Mouse (Mus musculus): Measurements from ENCODE around the gene Hdgfl3. TPM values are rescaled to one million over a fixed set of nuclear protein-coding genes. Genes with fewer than 3 reads are reported as not detected.
A peak's percentile ranks its signal among the peaks of the same experiment; 100 is the strongest.

The Hdgfl3 gene
- polyA plus RNA-seq, 2 experiments, result 17.9 to 21.3 TPM

DNA sequence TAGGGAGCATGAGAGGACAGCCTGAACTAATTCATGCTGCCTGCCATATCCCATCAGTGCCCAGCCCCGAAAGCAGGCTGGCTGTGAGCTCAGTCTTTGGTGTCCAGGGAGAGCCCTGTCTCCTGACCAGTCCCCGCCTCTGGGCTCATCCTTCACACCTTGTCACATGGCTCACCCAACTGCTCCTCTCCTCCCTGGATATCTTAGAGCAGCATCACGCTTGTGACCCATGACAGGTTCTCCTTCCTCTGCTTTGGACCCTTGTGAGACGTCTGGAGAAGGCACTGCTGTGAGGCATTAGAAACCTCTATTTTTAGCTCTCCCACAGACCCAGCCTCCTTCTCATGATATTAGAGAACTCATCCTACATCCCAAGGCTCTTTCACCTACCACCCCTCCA lies 72.4 kb downstream of the Hdgfl3 start:
- DNase-seq (ENCODE audit: low spot score) (no peak), ATAC-seq (ENCODE audit: low FRiP score, low read depth) (no peak)
- peaks cover 5% of the 10 kb centered on the region; the same call in 1 of the 2 replicates for H3K4me1 ChIP-seq (ENCODE audit: control insufficient read depth, insufficient read depth, low read length)
- TF ChIP-seq POLR2A (IDR thresholded peaks at IDR 0.05; ENCODE audit: borderline replicate concordance, extremely low read depth, insufficient read depth, insufficient read length), result no peak
- H3K4me2 ChIP-seq (replicated peaks; ENCODE audit: low read depth, low read length, severe bottlenecking), result no peak overlapping the region
- no peak overlapping the region for H3K27ac ChIP-seq (replicated peaks; ENCODE audit: low read depth, low read length)
- no peak overlapping the region for H3K9ac ChIP-seq (ENCODE audit: low read depth, low read length, severe bottlenecking)
- no peak overlapping the region for H3K4me3 ChIP-seq (replicated peaks; ENCODE audit: low read length)
- no peaks in the 10 kb centered on the region for H3K9me3 ChIP-seq (ENCODE audit: control insufficient read depth, low read length)
- H3K36me3 ChIP-seq (ENCODE audit: control insufficient read depth, insufficient read depth, low read length), result no peaks in the 10 kb centered on the region
- H3K27me3 ChIP-seq (ENCODE audit: control insufficient read depth, insufficient read depth, low read length), result peaks cover 18% of the 10 kb centered on the region
- 67% methylated on average over 4 of the region's 4 CpGs for WGBS

DNA sequence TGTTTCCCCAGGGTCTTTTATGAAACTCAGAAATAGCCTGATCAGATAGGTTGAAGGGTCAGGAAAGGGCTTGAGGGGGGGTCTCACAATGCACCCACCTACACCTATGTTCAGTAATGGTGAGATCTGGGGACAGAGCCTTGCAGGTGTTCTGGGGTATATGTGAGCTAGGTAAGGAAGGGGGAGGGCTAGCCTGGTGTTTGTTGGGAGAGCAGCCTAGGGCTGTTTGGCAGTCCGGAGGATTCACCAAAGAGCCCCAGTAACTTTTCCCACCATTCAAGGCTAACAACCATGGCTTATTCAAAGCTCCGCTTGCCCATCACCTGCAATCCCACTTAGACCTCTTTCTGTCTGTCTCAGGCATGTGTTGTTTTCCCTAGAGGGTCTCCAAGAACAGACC lies 72.8 kb downstream of the Hdgfl3 start:
- no peak overlapping the region for H3K4me2 ChIP-seq (replicated peaks; ENCODE audit: low read depth, low read length, severe bottlenecking)
- H3K36me3 ChIP-seq (ENCODE audit: control insufficient read depth, insufficient read depth, low read length), result no peaks in the 10 kb centered on the region
- 87% methylated on average over 2 of the region's 2 CpGs for WGBS
- DNase-seq (ENCODE audit: low spot score), result no peak
- peaks cover 18% of the 10 kb centered on the region for H3K27me3 ChIP-seq (ENCODE audit: control insufficient read depth, insufficient read depth, low read length)
- no peak overlapping the region for H3K27ac ChIP-seq (replicated peaks; ENCODE audit: low read depth, low read length)
- TF ChIP-seq POLR2A (IDR thresholded peaks at IDR 0.05; ENCODE audit: borderline replicate concordance, extremely low read depth, insufficient read depth, insufficient read length), result no peak
- no peak overlapping the region for H3K4me3 ChIP-seq (replicated peaks; ENCODE audit: low read length)
- ATAC-seq (ENCODE audit: low FRiP score, low read depth), result no peak
- H3K4me1 ChIP-seq (ENCODE audit: control insufficient read depth, insufficient read depth, low read length), result peaks cover 5% of the 10 kb centered on the region; the same call in 1 of the 2 replicates
- H3K9me3 ChIP-seq (ENCODE audit: control insufficient read depth, low read length), result no peaks in the 10 kb centered on the region
- H3K9ac ChIP-seq (ENCODE audit: low read depth, low read length, severe bottlenecking), result no peak overlapping the region

DNA sequence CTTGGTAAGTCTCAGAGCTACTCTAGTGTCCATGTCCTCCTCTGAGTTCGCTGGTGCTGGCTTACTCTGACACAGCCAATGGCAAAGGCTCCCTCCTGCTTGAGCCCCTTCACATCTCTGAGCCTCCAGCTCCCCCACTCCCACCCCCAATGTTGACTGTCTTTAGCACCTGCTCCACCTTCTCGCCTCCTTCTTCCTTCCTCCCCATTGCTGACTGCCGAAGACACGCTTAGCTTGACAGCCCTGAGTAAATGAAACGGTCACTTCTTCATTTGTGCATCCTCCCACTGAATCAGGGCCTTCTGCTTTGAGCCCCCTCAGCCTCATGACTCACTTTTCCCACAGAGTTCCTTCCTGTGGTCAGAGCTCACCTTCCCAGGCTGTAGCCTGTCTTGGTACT lies 73.3 kb downstream of the Hdgfl3 start:
- 66% methylated on average over 5 of the region's 5 CpGs for WGBS

DNA sequence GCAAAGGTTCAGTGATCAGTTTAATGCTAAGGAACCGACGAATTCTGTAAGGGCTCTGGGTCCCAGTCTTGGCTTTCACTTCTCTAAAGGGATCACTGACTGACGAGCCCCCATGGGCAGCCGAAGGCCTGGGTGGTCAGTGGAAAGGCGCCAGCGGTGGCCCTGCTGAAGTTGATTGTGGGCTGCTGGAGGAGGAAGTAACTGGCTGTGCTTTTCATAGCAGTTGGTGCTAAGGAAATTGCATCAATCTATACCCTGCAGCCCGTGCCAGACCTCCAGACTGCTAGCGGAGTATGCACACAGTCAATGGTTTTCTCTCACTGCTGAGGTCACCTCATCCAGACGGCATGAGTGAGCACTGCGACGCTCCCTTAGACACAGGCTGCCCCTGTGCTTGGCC lies 74.2 kb downstream of the Hdgfl3 start:
- no peak for ATAC-seq (ENCODE audit: low FRiP score, low read depth)
- TF ChIP-seq POLR2A (IDR thresholded peaks at IDR 0.05; ENCODE audit: borderline replicate concordance, extremely low read depth, insufficient read depth, insufficient read length), result no peak
- peak; percentile 30 for DNase-seq (ENCODE audit: low spot score)
- peaks cover 18% of the 10 kb centered on the region for H3K27me3 ChIP-seq (ENCODE audit: control insufficient read depth, insufficient read depth, low read length)
- no peaks in the 10 kb centered on the region for H3K36me3 ChIP-seq (ENCODE audit: control insufficient read depth, insufficient read depth, low read length)
- WGBS, result 47% methylated on average over 11 of the region's 11 CpGs
- no peak overlapping the region for H3K27ac ChIP-seq (replicated peaks; ENCODE audit: low read depth, low read length)
- H3K4me2 ChIP-seq (replicated peaks; ENCODE audit: low read depth, low read length, severe bottlenecking), result peak overlapping the region; percentile 88; the same call in 1 of the 2 replicates
- peaks cover 5% of the 10 kb centered on the region; the same call in 1 of the 2 replicates for H3K4me1 ChIP-seq (ENCODE audit: control insufficient read depth, insufficient read depth, low read length)
- H3K9me3 ChIP-seq (ENCODE audit: control insufficient read depth, low read length), result no peaks in the 10 kb centered on the region
- H3K9ac ChIP-seq (ENCODE audit: low read depth, low read length, severe bottlenecking), result no peak overlapping the region
- H3K4me3 ChIP-seq (replicated peaks; ENCODE audit: low read length), result peak overlapping the region; percentile 60

More for the DNA sequence above, 73.3 kb downstream of the Hdgfl3 start:
- no peak for TF ChIP-seq POLR2A (IDR thresholded peaks at IDR 0.05; ENCODE audit: borderline replicate concordance, extremely low read depth, insufficient read depth, insufficient read length)
- ATAC-seq (ENCODE audit: low FRiP score, low read depth), result no peak
- no peaks in the 10 kb centered on the region for H3K36me3 ChIP-seq (ENCODE audit: control insufficient read depth, insufficient read depth, low read length)
- no peak overlapping the region for H3K4me2 ChIP-seq (replicated peaks; ENCODE audit: low read depth, low read length, severe bottlenecking)
- H3K27ac ChIP-seq (replicated peaks; ENCODE audit: low read depth, low read length), result no peak overlapping the region
- H3K4me3 ChIP-seq (replicated peaks; ENCODE audit: low read length), result no peak overlapping the region
- DNase-seq (ENCODE audit: low spot score), result no peak
- H3K4me1 ChIP-seq (ENCODE audit: control insufficient read depth, insufficient read depth, low read length), result peaks cover 5% of the 10 kb centered on the region; the same call in 1 of the 2 replicates
- no peaks in the 10 kb centered on the region for H3K9me3 ChIP-seq (ENCODE audit: control insufficient read depth, low read length)
- H3K9ac ChIP-seq (ENCODE audit: low read depth, low read length, severe bottlenecking), result no peak overlapping the region
- peaks cover 18% of the 10 kb centered on the region for H3K27me3 ChIP-seq (ENCODE audit: control insufficient read depth, insufficient read depth, low read length)

DNA sequence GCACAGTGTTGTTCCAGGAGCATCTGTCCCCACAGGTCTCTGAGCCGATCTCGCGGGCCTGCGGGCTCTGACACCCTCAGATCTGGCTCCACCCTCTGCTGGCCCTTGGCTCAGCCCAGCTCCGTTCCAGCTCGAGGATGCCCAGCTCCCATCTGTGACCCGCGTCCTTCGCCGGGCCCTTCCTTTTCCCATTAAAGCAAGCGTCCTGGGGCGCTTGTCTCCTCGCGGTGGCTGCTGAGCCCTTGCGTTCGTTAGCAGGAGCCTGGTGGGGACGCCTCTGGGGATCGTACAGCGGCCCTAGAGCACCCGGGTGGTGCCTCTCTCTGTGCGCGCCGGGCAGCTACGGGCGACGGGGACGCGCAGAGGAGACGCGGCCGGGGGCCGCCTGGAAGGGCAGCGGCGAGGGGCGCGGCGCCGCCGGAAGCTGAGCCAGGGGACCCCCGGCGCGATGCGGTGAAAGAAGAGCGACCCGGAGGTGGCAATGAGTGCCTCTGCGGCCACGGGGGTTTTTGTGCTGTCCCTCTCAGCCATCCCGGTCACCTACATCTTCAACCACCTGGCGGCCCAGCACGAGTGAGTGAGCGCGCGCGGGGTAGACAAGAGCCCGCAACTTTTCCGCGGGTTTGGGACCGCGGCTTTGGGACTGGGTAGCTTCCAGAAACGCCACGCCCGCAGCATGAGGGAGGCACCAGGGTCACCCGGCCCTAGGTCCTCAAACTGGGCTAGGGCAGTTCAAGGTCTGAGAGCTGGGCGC lies 75.1 kb downstream of the Hdgfl3 start, which contains the start of gene Tm6sf1:
Gene Tm6sf1, plus strand, starts transcription at position 34 of the 754 bp plus-strand sequence.
- Histone ChIP-seq H3K9ac (ENCODE audit: low read depth, low read length, severe bottlenecking) (peak within 1 kb of the TSS; percentile 69), H3K36me3 (ENCODE audit: control insufficient read depth, insufficient read depth, low read length) (no peaks in the 10 kb centered on the region), H3K4me2 (replicated peaks; ENCODE audit: low read depth, low read length, severe bottlenecking) (peak within 1 kb of the TSS; percentile 88), H3K4me3 (replicated peaks; ENCODE audit: low read length) (peak within 1 kb of the TSS; percentile 60), H3K4me1 (ENCODE audit: control insufficient read depth, insufficient read depth, low read length) (peaks cover 5% of the 10 kb centered on the region; the same call in 1 of the 2 replicates), H3K27ac (replicated peaks; ENCODE audit: low read depth, low read length) (no peak within 1 kb of the TSS), H3K27me3 (ENCODE audit: control insufficient read depth, insufficient read depth, low read length) (peaks cover 18% of the 10 kb centered on the region), H3K9me3 (ENCODE audit: control insufficient read depth, low read length) (no peaks in the 10 kb centered on the region)
- ATAC-seq (ENCODE audit: low FRiP score, low read depth), result peak; percentile 63; the same call in 1 of the 2 replicates
- no peak for DNase-seq (ENCODE audit: low spot score)
- 1% methylated on average over 34 of the region's 64 CpGs for WGBS
- TF ChIP-seq POLR2A (IDR thresholded peaks at IDR 0.05; ENCODE audit: borderline replicate concordance, extremely low read depth, insufficient read depth, insufficient read length), result no peak
